Mouse (Mus musculus) olfactory bulb, adult 2 months (tissue): ENCODE data around the gene Lix1l.

Experiments used
- CTCF ChIP-seq: fragments of 200-500 bp; IDR thresholded peaks from 2 replicates; pipeline ENCODE4 v1.5.1; 2012; ENCODE audit warnings: low read depth, mild to moderate bottlenecking, low read length, moderate library complexity; ENCODE audit not compliant: insufficient read depth
- POLR2A ChIP-seq: fragments of 200-500 bp; IDR thresholded peaks from 2 replicates; pipeline ENCODE4 v1.6.1; 2012; ENCODE audit warnings: mild to moderate bottlenecking, low read depth, low read length, moderate library complexity; ENCODE audit not compliant: insufficient read depth

DNA sequence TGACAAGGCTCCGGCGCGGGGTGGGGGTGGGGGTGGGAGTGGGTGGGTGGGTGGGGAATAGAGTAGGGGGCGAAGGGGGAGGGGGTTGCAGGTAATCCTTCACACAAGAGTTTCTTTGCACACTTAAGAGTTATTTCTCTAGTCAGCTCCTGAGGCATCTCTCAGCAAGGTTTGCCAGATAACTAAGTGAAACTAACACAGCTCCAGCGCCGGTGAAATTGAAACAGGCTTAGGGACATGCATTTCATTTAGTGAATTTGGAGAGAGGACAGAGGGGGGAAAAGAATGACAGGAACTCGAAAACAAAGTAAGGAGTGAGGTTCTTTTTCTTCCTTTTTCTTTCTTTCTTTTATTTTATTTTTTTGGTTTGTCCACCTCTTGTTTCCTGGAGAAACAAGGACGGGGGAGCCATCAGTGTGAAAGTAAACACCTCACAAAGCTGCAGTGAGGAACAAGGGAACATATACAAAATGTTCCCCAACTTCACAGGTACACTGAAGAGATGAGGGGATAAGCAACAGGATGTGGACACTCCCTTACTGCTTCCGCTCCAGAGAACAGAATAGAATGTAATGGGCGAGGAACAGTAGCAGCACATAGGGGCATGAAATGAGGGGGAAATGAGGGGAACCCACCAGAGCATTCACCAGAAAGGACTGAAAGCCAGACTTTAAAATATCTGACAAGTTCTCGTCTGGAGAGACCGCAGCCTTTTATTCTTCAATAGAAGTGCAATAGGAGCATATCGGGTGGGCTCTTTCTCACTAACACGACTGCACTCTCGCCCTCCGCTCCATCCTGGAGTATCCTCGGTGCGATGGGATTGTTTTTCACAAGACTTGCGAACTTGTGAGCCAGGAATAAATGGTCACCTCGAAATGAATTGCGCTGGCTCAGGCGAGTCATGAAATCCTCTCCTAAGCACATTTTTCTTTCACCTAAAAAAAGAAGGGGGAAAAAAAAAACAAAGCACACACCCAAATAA is 44.0 kb upstream of the Lix1l start:
- TF ChIP-seq CTCF, result no peak
- no peak for TF ChIP-seq POLR2A
